Mouse (Mus musculus) stomach, postnatal 0 days (tissue): ENCODE measurements at regions not wholly inside any gene's neighbourhood (a gene's known extent, or its start where the extent isn't known, plus 50 kb on each side); places are given as distances from the start of the nearest gene placed in this dataset.

ENCODE experiments used
- CTCF ChIP-seq: IDR thresholded peaks from 2 replicates; pipeline ENCODE4 v1.5.1; 2016; ENCODE audit warnings: antibody characterized with exemption, low read depth, mild to moderate bottlenecking, moderate library complexity
- EP300 ChIP-seq: optimal IDR thresholded peaks from 2 replicates; pipeline ENCODE3; 2016; ENCODE audit warnings: antibody characterized with exemption

DNA sequence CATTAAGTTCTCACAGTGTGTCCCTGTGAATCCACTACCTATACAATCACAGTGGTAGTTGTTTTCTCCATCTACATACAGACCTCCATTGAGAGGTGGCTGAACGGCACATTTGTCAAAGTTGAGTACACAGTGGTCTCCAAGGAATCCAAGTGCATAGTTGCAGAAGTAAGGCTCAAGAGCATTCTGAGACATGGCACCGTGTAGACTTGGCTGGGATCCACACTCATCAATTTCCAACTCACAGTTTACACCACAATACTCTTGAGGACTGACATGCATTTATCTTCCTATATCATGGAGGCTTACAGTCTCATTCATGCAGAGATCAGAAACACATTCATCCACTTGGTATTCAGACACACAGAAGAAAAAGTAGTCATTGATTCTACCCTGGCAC is 2122.2 kb downstream of the 9330182O14Rik start:
- TF ChIP-seq EP300 (no peak), CTCF (no peak)
